Mouse (Mus musculus): Measurements from ENCODE around the gene Slc18a2. TPM values are rescaled to one million over a fixed set of nuclear protein-coding genes. Genes with fewer than 3 reads are reported as not detected.

Gene Slc18a2
- total RNA-seq, 1 experiment: 0.18 TPM

DNA sequence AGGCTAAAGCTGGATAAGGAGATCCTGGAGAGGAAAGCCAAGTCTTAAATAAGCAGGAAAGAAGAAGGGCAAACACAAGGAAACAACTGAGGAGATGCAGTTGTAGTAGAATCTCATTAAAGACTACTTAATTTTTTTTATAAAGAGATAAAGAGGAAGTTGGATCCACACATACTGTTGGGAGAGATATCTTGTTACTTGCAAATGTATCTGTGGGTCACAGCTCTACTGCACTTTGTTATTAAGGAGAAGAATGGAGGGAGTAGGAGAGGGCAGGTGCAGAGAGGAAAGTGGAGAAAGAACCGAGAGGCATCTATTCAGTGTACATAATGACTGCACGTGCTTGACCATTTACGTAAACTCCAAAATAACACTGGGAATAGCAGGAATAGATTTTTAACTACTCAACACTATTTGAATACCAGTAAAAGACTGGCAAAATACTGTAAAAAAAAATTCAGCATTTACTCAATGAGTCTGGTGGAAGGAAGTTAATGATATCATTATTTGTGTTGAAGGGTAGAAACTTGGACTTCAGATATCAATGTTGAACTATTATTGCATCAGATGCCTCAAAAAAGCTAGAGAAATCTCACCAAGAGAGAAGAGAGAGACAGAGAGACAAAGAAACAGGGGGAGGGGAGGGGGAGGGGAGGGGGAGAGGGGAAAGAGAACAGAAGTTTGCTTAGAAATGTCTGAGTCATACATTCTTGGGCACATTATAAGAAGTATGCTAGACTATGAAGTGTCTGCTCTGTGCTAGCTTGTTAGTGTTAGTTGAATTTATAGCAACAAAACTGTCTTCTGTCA lies 77.4 kb downstream of the Slc18a2 start:
- Histone ChIP-seq H3K27ac (ENCODE audit: insufficient read depth, low read depth, low read length, poor library complexity, severe bottlenecking) (no peak overlapping the region), H3K4me1 (ENCODE audit: control insufficient read depth in 2 of 2, insufficient read depth in 2 of 2, low read length in 2 of 2, poor library complexity in 1 of 2) (no peaks in the 10 kb centered on the region; a peak in 1 of 4 replicates), H3K36me3 (ENCODE audit: control insufficient read depth, insufficient read depth, low read length, poor library complexity, severe bottlenecking) (no peaks in the 10 kb centered on the region), H3K9me3 (ENCODE audit: control insufficient read depth, insufficient read depth, low read depth, low read length) (no peaks in the 10 kb centered on the region), H3K4me3 (ENCODE audit: insufficient read depth in 1 of 2, low read depth in 1 of 2, low read length in 2 of 2, poor library complexity in 1 of 2, severe bottlenecking in 1 of 2) (no peak overlapping the region), H3K9ac (ENCODE audit: insufficient read depth, low read depth, low read length, poor library complexity, severe bottlenecking) (no peak overlapping the region)
- in situ Hi-C loops (cut with MboI; ENCODE audit: low sequenced_read_pairs in 2 of 2, unreplicated experiment in 2 of 2): no loop called here
- DNase-seq (ENCODE audit: low read depth, low spot score): no peak
- TF ChIP-seq HCFC1 (IDR thresholded peaks at IDR 0.05; ENCODE audit: borderline replicate concordance, insufficient read depth, low read length) (no peak), MAFK (IDR thresholded peaks at IDR 0.05; ENCODE audit: insufficient read depth, low read depth, low read length) (no peak), CHD2 (IDR thresholded peaks at IDR 0.05; ENCODE audit: low read depth, low read length) (no peak), ZC3H11A (IDR thresholded peaks at IDR 0.05; ENCODE audit: borderline replicate concordance, low read depth, low read length) (no peak), ZNF384 (IDR thresholded peaks at IDR 0.05; ENCODE audit: low read depth, low read length) (no peak)

DNA sequence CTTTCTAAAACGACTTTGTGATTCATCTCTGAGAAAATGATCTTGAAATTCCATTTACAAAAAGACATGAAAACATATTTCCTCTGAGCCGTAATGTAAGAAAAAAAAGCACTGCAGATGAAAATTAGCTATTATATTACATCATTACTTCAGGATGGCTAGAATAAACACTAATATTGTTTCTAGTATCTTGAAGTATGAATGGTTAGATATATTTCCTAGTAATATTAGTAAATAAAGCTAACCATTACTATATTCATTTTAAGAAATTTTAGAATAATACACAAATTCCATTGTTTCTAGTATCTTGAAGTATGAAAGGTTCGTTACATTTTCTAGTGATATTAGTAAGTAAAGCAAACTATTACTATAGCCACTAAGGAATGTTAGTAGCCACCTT lies 79.2 kb downstream of the Slc18a2 start:
- in situ Hi-C loops (cut with MboI; ENCODE audit: low sequenced_read_pairs in 2 of 2, unreplicated experiment in 2 of 2): no loop called here

DNA sequence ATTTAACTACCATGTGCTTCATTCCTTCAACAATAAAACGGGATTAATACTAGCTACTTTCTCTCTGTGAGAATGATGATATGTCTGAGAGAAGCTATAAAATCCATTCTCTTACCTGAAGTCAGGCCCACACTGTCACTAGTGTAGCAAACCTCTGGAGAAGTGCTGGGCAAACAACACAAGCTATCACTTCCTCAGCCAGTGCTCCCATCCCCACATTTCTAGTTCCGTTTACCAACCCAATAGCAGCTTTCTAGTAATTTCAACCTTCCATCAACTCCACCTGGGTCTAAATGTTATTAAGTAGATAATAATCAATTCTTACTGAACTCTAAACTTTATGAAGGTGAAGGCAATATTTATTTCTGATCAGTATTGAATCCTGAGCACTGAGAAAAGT lies 82.3 kb downstream of the Slc18a2 start:
- no peaks in the 10 kb centered on the region for H3K36me3 ChIP-seq (ENCODE audit: control insufficient read depth, insufficient read depth, low read length, poor library complexity, severe bottlenecking)
- TF ChIP-seq CHD2 (IDR thresholded peaks at IDR 0.05; ENCODE audit: low read depth, low read length) (no peak), ZNF384 (IDR thresholded peaks at IDR 0.05; ENCODE audit: low read depth, low read length) (no peak), MAFK (IDR thresholded peaks at IDR 0.05; ENCODE audit: insufficient read depth, low read depth, low read length) (no peak), HCFC1 (IDR thresholded peaks at IDR 0.05; ENCODE audit: borderline replicate concordance, insufficient read depth, low read length) (no peak), ZC3H11A (IDR thresholded peaks at IDR 0.05; ENCODE audit: borderline replicate concordance, low read depth, low read length) (no peak)
- no peak overlapping the region for H3K9ac ChIP-seq (ENCODE audit: insufficient read depth, low read depth, low read length, poor library complexity, severe bottlenecking)
- peaks cover 2 to 4% of the 10 kb centered on the region in 2 experiments; a peak in 2 of 4 replicates for H3K4me1 ChIP-seq (ENCODE audit: control insufficient read depth in 2 of 2, insufficient read depth in 2 of 2, low read length in 2 of 2, poor library complexity in 1 of 2)
- no peak overlapping the region for H3K4me3 ChIP-seq (ENCODE audit: insufficient read depth in 1 of 2, low read depth in 1 of 2, low read length in 2 of 2, poor library complexity in 1 of 2, severe bottlenecking in 1 of 2)
- in situ Hi-C loops (cut with MboI; ENCODE audit: low sequenced_read_pairs in 2 of 2, unreplicated experiment in 2 of 2): no loop called here
- DNase-seq (ENCODE audit: low read depth, low spot score): no peak
- H3K9me3 ChIP-seq (ENCODE audit: control insufficient read depth, insufficient read depth, low read depth, low read length): no peaks in the 10 kb centered on the region
- no peak overlapping the region for H3K27ac ChIP-seq (ENCODE audit: insufficient read depth, low read depth, low read length, poor library complexity, severe bottlenecking)

More for the DNA sequence above, 79.2 kb downstream of the Slc18a2 start:
- TF ChIP-seq ZNF384 (IDR thresholded peaks at IDR 0.05; ENCODE audit: low read depth, low read length) (no peak), CHD2 (IDR thresholded peaks at IDR 0.05; ENCODE audit: low read depth, low read length) (no peak), MAFK (IDR thresholded peaks at IDR 0.05; ENCODE audit: insufficient read depth, low read depth, low read length) (no peak), HCFC1 (IDR thresholded peaks at IDR 0.05; ENCODE audit: borderline replicate concordance, insufficient read depth, low read length) (no peak), ZC3H11A (IDR thresholded peaks at IDR 0.05; ENCODE audit: borderline replicate concordance, low read depth, low read length) (no peak)
- no peak overlapping the region for H3K9ac ChIP-seq (ENCODE audit: insufficient read depth, low read depth, low read length, poor library complexity, severe bottlenecking)
- H3K4me3 ChIP-seq (ENCODE audit: insufficient read depth in 1 of 2, low read depth in 1 of 2, low read length in 2 of 2, poor library complexity in 1 of 2, severe bottlenecking in 1 of 2): no peak overlapping the region
- H3K9me3 ChIP-seq (ENCODE audit: control insufficient read depth, insufficient read depth, low read depth, low read length): no peaks in the 10 kb centered on the region
- no peak overlapping the region for H3K27ac ChIP-seq (ENCODE audit: insufficient read depth, low read depth, low read length, poor library complexity, severe bottlenecking)
- H3K4me1 ChIP-seq (ENCODE audit: control insufficient read depth in 2 of 2, insufficient read depth in 2 of 2, low read length in 2 of 2, poor library complexity in 1 of 2): peaks cover 2 to 4% of the 10 kb centered on the region in 2 experiments; a peak in 2 of 4 replicates
- DNase-seq (ENCODE audit: low read depth, low spot score): no peak
- no peaks in the 10 kb centered on the region for H3K36me3 ChIP-seq (ENCODE audit: control insufficient read depth, insufficient read depth, low read length, poor library complexity, severe bottlenecking)

DNA sequence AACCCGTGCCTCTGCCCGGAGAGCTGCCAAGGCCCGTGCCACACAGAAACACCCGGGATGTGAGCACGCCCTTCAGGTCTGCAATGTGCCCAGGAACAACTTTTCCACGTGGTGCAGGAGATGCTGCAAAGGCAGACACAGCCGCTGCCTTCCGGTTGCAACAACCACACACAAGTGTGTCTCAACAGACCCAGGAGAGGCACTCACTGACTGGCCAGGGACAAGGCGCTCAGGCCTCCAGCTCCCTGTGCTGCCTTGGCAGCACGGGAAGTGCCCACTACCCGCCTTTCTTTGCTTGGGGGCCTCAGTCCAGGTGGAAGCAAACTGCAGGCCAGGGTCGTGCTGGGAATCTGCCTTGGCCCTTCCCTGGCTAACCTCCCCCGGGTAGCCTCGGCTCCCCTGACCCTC lies 83.6 kb downstream of the Slc18a2 start:
- Histone ChIP-seq H3K9ac (ENCODE audit: insufficient read depth, low read depth, low read length, poor library complexity, severe bottlenecking) (peak overlapping the region; percentile 95), H3K4me1 (ENCODE audit: control insufficient read depth in 2 of 2, insufficient read depth in 2 of 2, low read length in 2 of 2, poor library complexity in 1 of 2) (peaks cover 2 to 4% of the 10 kb centered on the region in 2 experiments; a peak in 2 of 4 replicates), H3K4me3 (ENCODE audit: insufficient read depth in 1 of 2, low read depth in 1 of 2, low read length in 2 of 2, poor library complexity in 1 of 2, severe bottlenecking in 1 of 2) (peak overlapping the region; percentile 80 to 94), H3K9me3 (ENCODE audit: control insufficient read depth, insufficient read depth, low read depth, low read length) (no peaks in the 10 kb centered on the region), H3K36me3 (ENCODE audit: control insufficient read depth, insufficient read depth, low read length, poor library complexity, severe bottlenecking) (no peaks in the 10 kb centered on the region), H3K27ac (ENCODE audit: insufficient read depth, low read depth, low read length, poor library complexity, severe bottlenecking) (no peak overlapping the region)
- TF ChIP-seq CHD2 (IDR thresholded peaks at IDR 0.05; ENCODE audit: low read depth, low read length) (no peak), HCFC1 (IDR thresholded peaks at IDR 0.05; ENCODE audit: borderline replicate concordance, insufficient read depth, low read length) (no peak), ZNF384 (IDR thresholded peaks at IDR 0.05; ENCODE audit: low read depth, low read length) (no peak), MAFK (IDR thresholded peaks at IDR 0.05; ENCODE audit: insufficient read depth, low read depth, low read length) (no peak), ZC3H11A (IDR thresholded peaks at IDR 0.05; ENCODE audit: borderline replicate concordance, low read depth, low read length) (no peak)
- no peak for DNase-seq (ENCODE audit: low read depth, low spot score)
- in situ Hi-C loops (cut with MboI; ENCODE audit: low sequenced_read_pairs in 2 of 2, unreplicated experiment in 2 of 2): no loop called here
